Mouse (Mus musculus) Patski (cell line): ENCODE results near the gene Phactr2. TPM values are rescaled to one million over a fixed set of nuclear protein-coding genes. Genes with fewer than 3 reads are reported as not detected.

Experiments
- ATAC-seq: fragments of 100-300 bp; one replicate; pipeline ENCODE4 v1.8.0; 2021
- CTCF ChIA-PET: fragments of 350-600 bp; sonication (Branson Sonifier 250); formaldehyde crosslinking; loops from one replicate; lab custom pipeline; 2022; ENCODE audit warnings: inconsistent platforms; lab: Charles Lee
- POLR2A ChIA-PET: fragments of 350-600 bp; sonication (Branson Sonifier 250); formaldehyde crosslinking; loops from one replicate; lab custom pipeline; 2022; ENCODE audit warnings: antibody characterized with exemption, inconsistent platforms; lab: Charles Lee
- DNase-seq: peaks from one replicate; pipeline ENCODE4 v3.0.0-alpha.2; 2011; ENCODE audit warnings: low read depth, low spot score
- H3K27me3 ChIP-seq: fragments of 371-371 bp; one replicate; pipeline ENCODE4 v1.5.1; 2021
- CTCF ChIP-seq: fragments of 100-300 bp; IDR thresholded peaks from one replicate; pipeline ENCODE4 v1.5.1; 2021
- in situ Hi-C: fragments of 300-500 bp; cut with MboI; formaldehyde crosslinking; loops from 3 replicates; pipeline ENCODE4 v1.11.1; 2018; ENCODE audit warnings: low pct_unique_long_range_greater_than_20kb, mixed read lengths
- polyA plus RNA-seq: library from polyadenylated mRNA; unstranded; gene quantifications from one replicate; pipeline ENCODE4 v1.2.3, GENCODE M21; 2021

Gene Phactr2
- polyA plus RNA-seq, 1 experiment from 2014 or later = 9.3 TPM

GRCm38 (mm10) chr10:13369581-13370375 is 104.4 kb downstream of the Phactr2 start:
- DNase-seq (peak; percentile 50), ATAC-seq (peak; percentile 80)
- TF ChIP-seq CTCF = no peak
- no peaks in the 10 kb centered on the region for H3K27me3 ChIP-seq
- ChIA-PET CTCF (no interaction called here), POLR2A (no interaction called here)
- in situ Hi-C loops = no loop called here

GRCm38 (mm10) chr10:13364286-13364580 is 110.0 kb downstream of the Phactr2 start:
- ATAC-seq (no peak), DNase-seq (no peak)
- POLR2A ChIA-PET = no interaction called here
- H3K27me3 ChIP-seq = no peaks in the 10 kb centered on the region
- CTCF ChIA-PET = no interaction called here
- in situ Hi-C loops = no loop called here
- TF ChIP-seq CTCF = no peak

GRCm38 (mm10) chr10:13363499-13364285 is 110.5 kb downstream of the Phactr2 start:
- H3K27me3 ChIP-seq = no peaks in the 10 kb centered on the region
- DNase-seq (no peak), ATAC-seq (no peak)
- TF ChIP-seq CTCF = no peak
- CTCF ChIA-PET = no interaction called here
- POLR2A ChIA-PET = no interaction called here
- in situ Hi-C loops = no loop called here

GRCm38 (mm10) chr10:13360913-13361312 is 113.3 kb downstream of the Phactr2 start:
- in situ Hi-C loops = no loop called here
- ATAC-seq = no peak
- DNase-seq = no peak
- ChIA-PET POLR2A (no interaction called here), CTCF (no interaction called here)
- no peaks in the 10 kb centered on the region for H3K27me3 ChIP-seq
- TF ChIP-seq CTCF = no peak

- POLR2A ChIA-PET = no interaction called here
- no peak for TF ChIP-seq CTCF
- DNase-seq = no peak
- no peaks in the 10 kb centered on the region for H3K27me3 ChIP-seq
- no peak for ATAC-seq
- in situ Hi-C loops = no loop called here
- CTCF ChIA-PET = no interaction called here
Observed at GRCm38 (mm10) chr10:13359846-13360245, 114.4 kb downstream of the Phactr2 start.

- no peak for TF ChIP-seq CTCF
- DNase-seq (no peak), ATAC-seq (no peak)
- ChIA-PET POLR2A (no interaction called here), CTCF (no interaction called here)
- in situ Hi-C loops = no loop called here
- H3K27me3 ChIP-seq = no peaks in the 10 kb centered on the region
Observed at GRCm38 (mm10) chr10:13358679-13359078, 115.5 kb downstream of the Phactr2 start.

- POLR2A ChIA-PET = no interaction called here
- in situ Hi-C loops = no loop called here
- CTCF ChIA-PET = no interaction called here
- TF ChIP-seq CTCF = no peak
- no peak for ATAC-seq
- H3K27me3 ChIP-seq = no peaks in the 10 kb centered on the region
- no peak for DNase-seq
Observed at GRCm38 (mm10) chr10:13346609-13347290, 127.5 kb downstream of the Phactr2 start.

GRCm38 (mm10) chr10:13340583-13340982 is 133.6 kb downstream of the Phactr2 start:
- ATAC-seq (no peak), DNase-seq (no peak)
- ChIA-PET POLR2A (no interaction called here), CTCF (interaction anchor here (1.2 to 1.3 kb wide), 2 partner anchors 11 to 33 kb away, joined by 3 read pairs; no protein-coding TSS in a partner anchor)
- in situ Hi-C loops = no loop called here
- TF ChIP-seq CTCF = no peak
- H3K27me3 ChIP-seq = no peaks in the 10 kb centered on the region

- ChIA-PET POLR2A (no interaction called here), CTCF (no interaction called here)
- H3K27me3 ChIP-seq = no peaks in the 10 kb centered on the region
- no peak for TF ChIP-seq CTCF
- DNase-seq = no peak
- no peak for ATAC-seq
- in situ Hi-C loops = no loop called here
Observed at GRCm38 (mm10) chr10:13336964-13337363, 137.2 kb downstream of the Phactr2 start.

GRCm38 (mm10) chr10:13335814-13336213 is 138.4 kb downstream of the Phactr2 start:
- CTCF ChIA-PET = no interaction called here
- ATAC-seq (no peak), DNase-seq (no peak)
- TF ChIP-seq CTCF = no peak
- in situ Hi-C loops = no loop called here
- no peaks in the 10 kb centered on the region for H3K27me3 ChIP-seq
- POLR2A ChIA-PET = no interaction called here

- DNase-seq (no peak), ATAC-seq (no peak)
- CTCF ChIA-PET = no interaction called here
- H3K27me3 ChIP-seq = no peaks in the 10 kb centered on the region
- POLR2A ChIA-PET = no interaction called here
- in situ Hi-C loops = no loop called here
- TF ChIP-seq CTCF = no peak
Observed at GRCm38 (mm10) chr10:13335347-13335746, 138.9 kb downstream of the Phactr2 start.
